Mouse (Mus musculus): ENCODE results near the gene Rps19bp1. TPM values are rescaled to one million over a fixed set of nuclear protein-coding genes. Genes with fewer than 3 reads are reported as not detected.

The Rps19bp1 gene
- polyA plus RNA-seq, 1 experiment from 2014 or later: 79.6 TPM

- 67% methylated on average over 11 of the region's 11 CpGs for WGBS
- H3K9me3 ChIP-seq (replicated peaks; ENCODE audit: control insufficient read depth, low read length, poor library complexity, severe bottlenecking): no peaks in the 10 kb centered on the region
- 0 out of 2 replicates have a peak overlapping the region, but pooled peaks have one; percentile 11 for H3K9ac ChIP-seq (ENCODE audit: low read depth, low read length)
- H3K4me3 ChIP-seq (ENCODE audit: low read depth, low read length): no peak overlapping the region
- peaks cover 43% of the 10 kb centered on the region for H3K4me1 ChIP-seq (ENCODE audit: control insufficient read depth, insufficient read depth, low read length)
- H3K27me3 ChIP-seq (ENCODE audit: control insufficient read depth, insufficient read depth, low read depth, low read length): no peaks in the 10 kb centered on the region
- H3K27ac ChIP-seq (ENCODE audit: low read length): peak overlapping the region; percentile 22; the same call in 1 of the 2 replicates
- peaks cover 28% of the 10 kb centered on the region for H3K36me3 ChIP-seq (ENCODE audit: control insufficient read depth, insufficient read depth, low read length)
- ATAC-seq: no peak
- no peak overlapping the region for H3K4me2 ChIP-seq (ENCODE audit: low read length)
Measured at GRCm38 (mm10) chr15:80258240-80259170, 5.6 kb downstream of the Rps19bp1 start.

GRCm38 (mm10) chr15:80257602-80258239 is 6.4 kb downstream of the Rps19bp1 start:
- H3K4me2 ChIP-seq (ENCODE audit: low read length): peak overlapping the region; percentile 94
- no peaks in the 10 kb centered on the region for H3K27me3 ChIP-seq (ENCODE audit: control insufficient read depth, insufficient read depth, low read depth, low read length)
- H3K36me3 ChIP-seq (ENCODE audit: control insufficient read depth, insufficient read depth, low read length): peaks cover 28% of the 10 kb centered on the region
- peak overlapping the region; percentile 97 for H3K27ac ChIP-seq (ENCODE audit: low read length)
- H3K9ac ChIP-seq (ENCODE audit: low read depth, low read length): peak overlapping the region; percentile 11; the same call in 1 of the 2 replicates
- H3K9me3 ChIP-seq (replicated peaks; ENCODE audit: control insufficient read depth, low read length, poor library complexity, severe bottlenecking): no peaks in the 10 kb centered on the region
- H3K4me3 ChIP-seq (ENCODE audit: low read depth, low read length): no peak overlapping the region
- H3K4me1 ChIP-seq (ENCODE audit: control insufficient read depth, insufficient read depth, low read length): peaks cover 35% of the 10 kb centered on the region
- ATAC-seq: no peak
- WGBS: 19% methylated on average over 4 of the region's 4 CpGs

- peaks cover 29% of the 10 kb centered on the region for H3K4me1 ChIP-seq (ENCODE audit: control insufficient read depth, insufficient read depth, low read length)
- peaks cover 28% of the 10 kb centered on the region for H3K36me3 ChIP-seq (ENCODE audit: control insufficient read depth, insufficient read depth, low read length)
- H3K4me2 ChIP-seq (ENCODE audit: low read length): peak overlapping the region; percentile 94
- no peak for ATAC-seq
- peak overlapping the region; percentile 70 for H3K4me3 ChIP-seq (ENCODE audit: low read depth, low read length)
- H3K9ac ChIP-seq (ENCODE audit: low read depth, low read length): peak overlapping the region; percentile 96
- 66% methylated on average over 12 of the region's 12 CpGs for WGBS
- no peaks in the 10 kb centered on the region for H3K27me3 ChIP-seq (ENCODE audit: control insufficient read depth, insufficient read depth, low read depth, low read length)
- H3K9me3 ChIP-seq (replicated peaks; ENCODE audit: control insufficient read depth, low read length, poor library complexity, severe bottlenecking): no peaks in the 10 kb centered on the region
- H3K27ac ChIP-seq (ENCODE audit: low read length): peak overlapping the region; percentile 97
Measured at GRCm38 (mm10) chr15:80256656-80257601, 7.2 kb downstream of the Rps19bp1 start.

DNA sequence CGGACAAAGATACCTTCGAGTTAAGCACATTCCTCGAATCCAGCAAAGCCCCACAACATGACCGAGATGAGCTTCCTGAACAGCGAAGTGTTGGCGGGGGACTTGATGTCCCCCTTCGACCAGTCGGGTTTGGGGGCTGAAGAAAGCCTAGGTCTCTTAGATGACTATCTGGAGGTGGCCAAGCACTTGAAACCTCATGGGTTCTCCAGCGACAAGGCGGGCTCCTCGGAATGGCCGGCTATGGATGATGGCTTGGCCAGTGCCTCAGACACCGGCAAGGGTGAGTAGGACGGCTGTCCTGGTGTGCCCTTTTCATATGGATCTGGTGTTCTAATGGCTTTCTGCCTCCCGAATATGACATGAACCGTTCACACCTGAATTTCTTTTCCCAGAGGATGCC is 7.9 kb downstream of the Rps19bp1 start:
- H3K27ac ChIP-seq (ENCODE audit: low read length): peak overlapping the region; percentile 97
- no peak for ATAC-seq
- 12% methylated on average over 16 of the region's 16 CpGs for WGBS
- H3K4me3 ChIP-seq (ENCODE audit: low read depth, low read length): peak overlapping the region; percentile 70
- H3K27me3 ChIP-seq (ENCODE audit: control insufficient read depth, insufficient read depth, low read depth, low read length): no peaks in the 10 kb centered on the region
- H3K4me2 ChIP-seq (ENCODE audit: low read length): peak overlapping the region; percentile 94
- no peaks in the 10 kb centered on the region for H3K9me3 ChIP-seq (replicated peaks; ENCODE audit: control insufficient read depth, low read length, poor library complexity, severe bottlenecking)
- H3K36me3 ChIP-seq (ENCODE audit: control insufficient read depth, insufficient read depth, low read length): peaks cover 28% of the 10 kb centered on the region
- H3K4me1 ChIP-seq (ENCODE audit: control insufficient read depth, insufficient read depth, low read length): peaks cover 29% of the 10 kb centered on the region
- H3K9ac ChIP-seq (ENCODE audit: low read depth, low read length): peak overlapping the region; percentile 96

- H3K9ac ChIP-seq (ENCODE audit: low read depth, low read length): peak overlapping the region; percentile 96
- peaks cover 28% of the 10 kb centered on the region for H3K36me3 ChIP-seq (ENCODE audit: control insufficient read depth, insufficient read depth, low read length)
- H3K4me2 ChIP-seq (ENCODE audit: low read length): peak overlapping the region; percentile 94
- H3K9me3 ChIP-seq (replicated peaks; ENCODE audit: control insufficient read depth, low read length, poor library complexity, severe bottlenecking): no peaks in the 10 kb centered on the region
- under 1% methylated on average over 49 of the region's 51 CpGs for WGBS
- H3K4me1 ChIP-seq (ENCODE audit: control insufficient read depth, insufficient read depth, low read length): peaks cover 29% of the 10 kb centered on the region
- no peaks in the 10 kb centered on the region for H3K27me3 ChIP-seq (ENCODE audit: control insufficient read depth, insufficient read depth, low read depth, low read length)
- H3K27ac ChIP-seq (ENCODE audit: low read length): peak overlapping the region; percentile 97
- peak; percentile 44 for ATAC-seq
- peak overlapping the region; percentile 70 for H3K4me3 ChIP-seq (ENCODE audit: low read depth, low read length)
Measured at GRCm38 (mm10) chr15:80255646-80256121, 8.4 kb downstream of the Rps19bp1 start.

DNA sequence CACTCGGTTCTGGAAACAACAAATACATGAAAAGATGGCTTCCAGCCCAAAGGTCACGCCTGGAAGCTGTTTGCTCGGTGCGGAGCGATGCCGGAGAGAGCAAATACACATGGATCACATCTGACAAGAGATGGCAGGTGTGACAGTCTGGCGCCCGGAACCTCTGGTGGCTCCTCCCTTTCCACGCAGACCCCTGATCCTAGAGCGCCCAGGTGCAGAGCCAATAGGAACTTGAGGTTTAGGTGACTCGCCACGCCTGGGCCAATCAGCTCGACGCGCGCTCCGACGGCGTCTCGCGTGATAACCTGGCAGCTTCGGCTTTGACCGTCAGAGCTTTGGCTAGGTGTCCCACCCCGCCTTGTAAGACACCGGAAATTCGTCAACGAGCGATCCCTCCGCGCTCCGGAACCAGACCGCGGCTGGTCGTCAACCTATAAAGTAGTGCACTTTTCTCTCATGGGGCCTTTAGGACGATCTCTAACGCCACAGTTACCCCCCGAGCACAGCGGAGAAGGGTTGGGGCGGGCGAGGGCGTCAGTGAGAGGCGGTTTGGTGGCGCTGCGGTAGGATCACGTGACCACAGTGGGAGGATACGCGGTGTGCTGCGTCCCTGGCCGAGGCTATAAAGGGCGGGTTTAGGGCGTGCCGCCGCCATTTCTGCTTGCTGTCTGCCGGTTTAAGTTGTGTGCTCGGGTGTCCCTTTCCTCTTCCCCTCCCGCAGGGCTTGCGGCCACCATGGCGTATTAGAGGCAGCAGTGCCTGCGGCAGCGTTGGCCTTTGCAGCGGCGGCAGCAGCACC is 9.1 kb downstream of the Rps19bp1 start, which contains the start of gene Atf4:
Gene Atf4 (plus strand): TSS at position 338 of the 799 bp plus-strand sequence.
- under 1% methylated on average over 59 of the region's 62 CpGs for WGBS
- peak; percentile 98 for ATAC-seq
- peaks cover 25% of the 10 kb centered on the region for H3K36me3 ChIP-seq (ENCODE audit: control insufficient read depth, insufficient read depth, low read length)

DNA sequence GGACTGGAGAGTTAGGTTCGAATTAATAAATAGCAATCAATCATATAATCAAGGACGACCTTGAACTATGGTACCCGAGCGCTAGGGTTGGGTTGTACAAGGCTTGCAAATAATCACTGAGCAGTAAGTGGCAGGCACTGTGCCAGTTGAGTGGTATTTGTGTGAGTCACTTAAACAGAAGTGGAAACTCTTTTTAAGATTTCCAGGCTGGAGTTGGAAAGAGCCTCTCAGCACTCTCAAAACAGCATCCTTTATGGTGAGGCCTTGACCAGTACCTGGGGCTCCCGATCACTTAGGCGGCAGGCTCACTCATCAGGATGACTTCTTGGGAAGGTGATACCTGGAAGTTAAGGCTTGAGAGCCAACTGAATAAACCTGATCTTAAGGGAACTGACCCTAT is 9.9 kb downstream of the Rps19bp1 start:
- H3K27ac ChIP-seq (ENCODE audit: low read length): peak overlapping the region; percentile 97
- H3K4me1 ChIP-seq (ENCODE audit: control insufficient read depth, insufficient read depth, low read length): peaks cover 29% of the 10 kb centered on the region
- ATAC-seq: no peak
- H3K4me3 ChIP-seq (ENCODE audit: low read depth, low read length): peak overlapping the region; percentile 70
- 57% methylated on average over 6 of the region's 6 CpGs for WGBS
- peak overlapping the region; percentile 79 for H3K4me2 ChIP-seq (ENCODE audit: low read length)
- H3K27me3 ChIP-seq (ENCODE audit: control insufficient read depth, insufficient read depth, low read depth, low read length): no peaks in the 10 kb centered on the region
- peaks cover 30% of the 10 kb centered on the region for H3K36me3 ChIP-seq (ENCODE audit: control insufficient read depth, insufficient read depth, low read length)
- peak overlapping the region; percentile 79 for H3K9ac ChIP-seq (ENCODE audit: low read depth, low read length)
- H3K9me3 ChIP-seq (replicated peaks; ENCODE audit: control insufficient read depth, low read length, poor library complexity, severe bottlenecking): no peaks in the 10 kb centered on the region

More for the DNA sequence above, 9.1 kb downstream of the Rps19bp1 start, which contains the start of gene Atf4:
- Histone ChIP-seq H3K27ac (ENCODE audit: low read length) (peak within 1 kb of the TSS; percentile 97), H3K9ac (ENCODE audit: low read depth, low read length) (peak within 1 kb of the TSS; percentile 96), H3K27me3 (ENCODE audit: control insufficient read depth, insufficient read depth, low read depth, low read length) (no peaks in the 10 kb centered on the region), H3K4me3 (ENCODE audit: low read depth, low read length) (peak within 1 kb of the TSS; percentile 70), H3K4me1 (ENCODE audit: control insufficient read depth, insufficient read depth, low read length) (peaks cover 29% of the 10 kb centered on the region), H3K4me2 (ENCODE audit: low read length) (peak within 1 kb of the TSS; percentile 94), H3K9me3 (replicated peaks; ENCODE audit: control insufficient read depth, low read length, poor library complexity, severe bottlenecking) (no peaks in the 10 kb centered on the region)

All from midbrain, embryonic 16.5 days (tissue).